In genomic region chr10:21685122-21685798, GRCm38 (mm10) we compare ENCODE assay signal across 7 mouse cellular contexts.
DNase-seq lines count a peak whose midpoint lies in the region; ATAC-seq and TF ChIP-seq lines count a peak whose summit lies in the region.

No protein-coding gene starts in this region.

- H3K4me3 ChIP-seq in gastrocnemius, adult 2 months, result peak overlapping the region; percentile 44
- H3K4me3 ChIP-seq in intestine, postnatal 0 days (ENCODE audit: low read depth, low read length), result no peak overlapping the region
- no peak overlapping the region for H3K4me3 ChIP-seq in midbrain, postnatal 0 days (ENCODE audit: low read depth, low read length)

- no peaks in the 10 kb centered on the region for H3K36me3 ChIP-seq in intestine, postnatal 0 days (ENCODE audit: control insufficient read depth, insufficient read depth)
- H3K36me3 ChIP-seq in midbrain, postnatal 0 days (ENCODE audit: insufficient read depth, low read length), result no peaks in the 10 kb centered on the region

- DNase-seq in ES-CJ7 (ENCODE audit: low read depth, low spot score), result peak; percentile 29
- peak; percentile 72 for DNase-seq in adrenal gland, postnatal 10 days
- DNase-seq in gastrocnemius, adult 2 months, result peak; percentile 66
- peak; percentile 50 to 51 for DNase-seq in left cerebral cortex, postnatal 36 days (ENCODE audit: low spot score in 2 of 2)
- no peak for DNase-seq in midbrain, postnatal 0 days (ENCODE audit: low spot score)
- peak; percentile 73 to 78 for DNase-seq in thymus, postnatal 36 days

- intact Hi-C loops in gastrocnemius, adult 2 months (cut with DNase I), result loop anchor here (2.0 kb wide), 1 partner anchor 308 kb away; no protein-coding TSS in a partner anchor
- intact Hi-C loops in left cerebral cortex, postnatal 36 days (cut with DNase I), result loop anchor here (10.0 kb wide), 2 partner anchors 210 to 310 kb away; no protein-coding TSS in a partner anchor

- peak overlapping the region; percentile 4; the same call in 1 of the 2 replicates for H3K9ac ChIP-seq in intestine, postnatal 0 days (ENCODE audit: low read depth, low read length)
- H3K9ac ChIP-seq in midbrain, postnatal 0 days (replicated peaks; ENCODE audit: low read length, poor library complexity, severe bottlenecking), result no peak overlapping the region

- no peaks in the 10 kb centered on the region for H3K9me3 ChIP-seq in intestine, postnatal 0 days (ENCODE audit: control insufficient read depth)
- H3K9me3 ChIP-seq in midbrain, postnatal 0 days (ENCODE audit: low read length), result no peaks in the 10 kb centered on the region

- H3K27me3 ChIP-seq in intestine, postnatal 0 days (replicated peaks; ENCODE audit: control insufficient read depth, insufficient read depth, low read length), result no peaks in the 10 kb centered on the region
- H3K27me3 ChIP-seq in midbrain, postnatal 0 days (ENCODE audit: insufficient read depth, low read length), result no peaks in the 10 kb centered on the region

- H3K27ac ChIP-seq in gastrocnemius, adult 2 months, result peak overlapping the region; percentile 79
- peak overlapping the region; percentile 82 for H3K27ac ChIP-seq in intestine, postnatal 0 days (ENCODE audit: low read depth, low read length)
- H3K27ac ChIP-seq in midbrain, postnatal 0 days (ENCODE audit: low read depth, low read length), result no peak overlapping the region

- peak; percentile 54; the same call in 1 of the 2 replicates for ATAC-seq in intestine, postnatal 0 days
- no peak for ATAC-seq in midbrain, postnatal 0 days (ENCODE audit: low FRiP score)

- H3K4me2 ChIP-seq in intestine, postnatal 0 days (replicated peaks; ENCODE audit: low read depth), result 0 out of 2 replicates have a peak overlapping the region, but pooled peaks have one; percentile 25
- no peak overlapping the region for H3K4me2 ChIP-seq in midbrain, postnatal 0 days (ENCODE audit: low read depth, low read length, poor library complexity, severe bottlenecking)

- 0 out of 2 replicates have a peak, but pooled peaks cover 2% of the 10 kb centered on the region for H3K4me1 ChIP-seq in intestine, postnatal 0 days (replicated peaks; ENCODE audit: control insufficient read depth, insufficient read depth, low read length)
- peaks cover 14% of the 10 kb centered on the region for H3K4me1 ChIP-seq in midbrain, postnatal 0 days (ENCODE audit: insufficient read depth, low read length)

- TF ChIP-seq CTCF in gastrocnemius, adult 2 months (IDR thresholded peaks at IDR 0.05), result peak; percentile 52
- TF ChIP-seq CTCF in intestine, postnatal 0 days (IDR thresholded peaks at IDR 0.05; ENCODE audit: low read depth), result peak; percentile 49
- peak; percentile 31; the same call in 1 of the 2 replicates for TF ChIP-seq CTCF in midbrain, postnatal 0 days (IDR thresholded peaks at IDR 0.05)

- 33% methylated on average over 9 of the region's 9 CpGs for WGBS in intestine, postnatal 0 days
- 31% methylated on average over 9 of the region's 9 CpGs for WGBS in midbrain, postnatal 0 days
